Mouse (Mus musculus): Measurements from ENCODE around the gene Ltb4r2. TPM values are rescaled to one million over a fixed set of nuclear protein-coding genes. Genes with fewer than 3 reads are reported as not detected.

The Ltb4r2 gene
- polyA plus RNA-seq (2017; shearing (Covaris generic)): not detected

GRCm38 (mm10) chr14:55761163-55761562, at the start of gene Ltb4r2:
TSS of gene Ltb4r2 (plus strand) at chr14:55761428.

GRCm38 (mm10) chr14:55713729-55714122, 47.5 kb upstream of the Ltb4r2 start, which contains the start of gene Tgm1:
TSS of gene Tgm1 (minus strand) at chr14:55713926.

GRCm38 (mm10) chr14:55721700-55722437, 39.4 kb upstream of the Ltb4r2 start, which contains the start of gene Rabggta:
TSS of gene Rabggta (minus strand) at chr14:55722263.

GRCm38 (mm10) chr14:55745180-55745860, 15.9 kb upstream of the Ltb4r2 start, which contains the start of the genes Dhrs1 and Nop9:
TSS of gene Dhrs1 (minus strand) at chr14:55745690.
TSS of gene Nop9 (plus strand) at chr14:55745693.

GRCm38 (mm10) chr14:55758363-55758784, 2.9 kb upstream of the Ltb4r2 start, which contains the start of gene Cideb:
TSS of gene Cideb (minus strand) at chr14:55758458.

GRCm38 (mm10) chr14:55765696-55766095, 4.5 kb downstream of the Ltb4r2 start, which contains the start of gene Ltb4r1:
TSS of gene Ltb4r1 (plus strand) at chr14:55765962.

GRCm38 (mm10) chr14:55783958-55784235, 22.7 kb downstream of the Ltb4r2 start, which contains the start of gene Adcy4:
TSS of gene Adcy4 (minus strand) at chr14:55784095.

GRCm38 (mm10) chr14:55788256-55789050, 27.2 kb downstream of the Ltb4r2 start, which contains the start of gene Ripk3:
TSS of gene Ripk3 (minus strand) at chr14:55788865.

Other genes with a start within 250 kb of the Ltb4r2 start
- gene Nrl, start 236.4 kb upstream of the Ltb4r2 start, polyA plus RNA-seq (2017; shearing (Covaris generic)): 0.07 TPM
- gene Pck2, start 221.2 kb upstream of the Ltb4r2 start, polyA plus RNA-seq (2017; shearing (Covaris generic)): 63.7 TPM
- gene Dcaf11, start 201.4 kb upstream of the Ltb4r2 start, polyA plus RNA-seq (2017; shearing (Covaris generic)): 170 TPM
- gene A730061H03Rik, start 201.0 kb upstream of the Ltb4r2 start, polyA plus RNA-seq (2017; shearing (Covaris generic)): 4.4 TPM
- not detected for gene Fitm1, start 185.8 kb upstream of the Ltb4r2 start, polyA plus RNA-seq (2017; shearing (Covaris generic))
- 1,083 TPM for gene Psme1, start 183.3 kb upstream of the Ltb4r2 start, polyA plus RNA-seq (2017; shearing (Covaris generic))
- 38.3 TPM for gene Emc9, start 176.1 kb upstream of the Ltb4r2 start, polyA plus RNA-seq (2017; shearing (Covaris generic))
- gene Psme2, start 170.3 kb upstream of the Ltb4r2 start, polyA plus RNA-seq (2017; shearing (Covaris generic)): 924 TPM
- gene Rnf31, start 169.7 kb upstream of the Ltb4r2 start, polyA plus RNA-seq (2017; shearing (Covaris generic)): 82.6 TPM
- 199 TPM for gene Irf9, start 157.9 kb upstream of the Ltb4r2 start, polyA plus RNA-seq (2017; shearing (Covaris generic))
- gene Rec8, start 143.4 kb upstream of the Ltb4r2 start, polyA plus RNA-seq (2017; shearing (Covaris generic)): 10.8 TPM
- gene Ipo4, start 125.5 kb upstream of the Ltb4r2 start, polyA plus RNA-seq (2017; shearing (Covaris generic)): 69.0 TPM
- gene Gm49378, start 123.5 kb upstream of the Ltb4r2 start, polyA plus RNA-seq (2017; shearing (Covaris generic)): 0.34 TPM
- 110 TPM for gene Tm9sf1, start 117.6 kb upstream of the Ltb4r2 start, polyA plus RNA-seq (2017; shearing (Covaris generic))
- 2.0 TPM for gene Tssk4, start 111.2 kb upstream of the Ltb4r2 start, polyA plus RNA-seq (2017; shearing (Covaris generic))
- 117 TPM for gene Mdp1, start 100.9 kb upstream of the Ltb4r2 start, polyA plus RNA-seq (2017; shearing (Covaris generic))
- gene Gmpr2, start 89.5 kb upstream of the Ltb4r2 start, polyA plus RNA-seq (2017; shearing (Covaris generic)): 60.7 TPM
- gene Nedd8, start 89.3 kb upstream of the Ltb4r2 start, polyA plus RNA-seq (2017; shearing (Covaris generic)): 431 TPM
- 67.8 TPM for gene Tinf2, start 79.6 kb upstream of the Ltb4r2 start, polyA plus RNA-seq (2017; shearing (Covaris generic))
- 0.48 TPM for gene Tgm1, start 47.5 kb upstream of the Ltb4r2 start, polyA plus RNA-seq (2017; shearing (Covaris generic))
- 76.4 TPM for gene Rabggta, start 39.2 kb upstream of the Ltb4r2 start, polyA plus RNA-seq (2017; shearing (Covaris generic))
- 55.5 TPM for gene Dhrs1, start 15.7 kb upstream of the Ltb4r2 start, polyA plus RNA-seq (2017; shearing (Covaris generic))
- 18.5 TPM for gene Nop9, start 15.7 kb upstream of the Ltb4r2 start, polyA plus RNA-seq (2017; shearing (Covaris generic))
- gene Cideb, start 3.0 kb upstream of the Ltb4r2 start, polyA plus RNA-seq (2017; shearing (Covaris generic)): not detected
- gene Ltb4r1, start 4.5 kb downstream of the Ltb4r2 start, polyA plus RNA-seq (2017; shearing (Covaris generic)): 2.1 TPM
- 0.56 TPM for gene Adcy4, start 22.7 kb downstream of the Ltb4r2 start, polyA plus RNA-seq (2017; shearing (Covaris generic))
- 85.5 TPM for gene Ripk3, start 27.4 kb downstream of the Ltb4r2 start, polyA plus RNA-seq (2017; shearing (Covaris generic))
- gene Nfatc4, start 61.7 kb downstream of the Ltb4r2 start, polyA plus RNA-seq (2017; shearing (Covaris generic)): not detected
- 1.4 TPM for gene Nynrin, start 92.6 kb downstream of the Ltb4r2 start, polyA plus RNA-seq (2017; shearing (Covaris generic))
- gene Cbln3, start 123.0 kb downstream of the Ltb4r2 start, polyA plus RNA-seq (2017; shearing (Covaris generic)): 0.13 TPM
- gene Khnyn, start 123.5 kb downstream of the Ltb4r2 start, polyA plus RNA-seq (2017; shearing (Covaris generic)): 131 TPM
- 79.0 TPM for gene Sdr39u1, start 138.9 kb downstream of the Ltb4r2 start, polyA plus RNA-seq (2017; shearing (Covaris generic))
- gene Cma1, start 183.2 kb downstream of the Ltb4r2 start, polyA plus RNA-seq (2017; shearing (Covaris generic)): not detected
- gene Cma2, start 189.6 kb downstream of the Ltb4r2 start, polyA plus RNA-seq (2017; shearing (Covaris generic)): not detected

Measured in inflammation-experienced regulatory T-cells, adult 16 weeks (primary cell).